Mouse (Mus musculus): ENCODE data around the gene Ndp. TPM values are rescaled to one million over a fixed set of nuclear protein-coding genes. Genes with fewer than 3 reads are reported as not detected.

The Ndp gene
- not detected for total RNA-seq (2023)

DNA sequence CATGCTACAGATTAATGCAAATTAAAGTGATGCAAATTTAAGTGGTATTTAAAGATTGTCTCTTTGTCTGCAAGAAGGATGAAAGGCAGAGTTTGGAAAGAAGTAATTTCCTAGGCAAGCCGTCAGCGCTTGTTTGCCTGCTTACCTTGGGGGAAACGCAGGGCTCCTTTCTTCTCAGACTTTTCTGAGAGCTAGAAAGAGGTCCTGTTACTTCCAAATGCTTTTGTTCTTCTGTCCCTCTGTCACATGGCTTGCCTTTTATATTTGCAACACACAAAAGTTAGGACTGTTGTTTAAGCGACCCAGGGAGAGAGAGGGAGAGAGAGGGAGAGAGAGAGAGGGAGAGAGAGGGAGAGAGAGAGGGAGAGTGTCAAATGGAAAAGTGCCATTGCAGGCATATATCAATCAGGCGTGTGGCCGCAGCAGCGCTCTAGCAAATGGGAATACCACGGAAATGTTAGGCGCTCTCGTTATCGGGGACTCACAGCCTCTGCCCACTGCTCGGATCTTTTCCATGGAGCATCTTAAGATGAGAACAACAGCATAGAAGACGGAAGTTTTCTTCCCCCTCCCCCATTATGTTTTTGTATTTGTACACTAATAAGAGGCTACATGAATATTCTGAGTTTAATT is at the start of gene Ndp:
TSS of gene Ndp (minus strand) at position 534 of the 633 bp plus-strand sequence.

Other genes starting within 250 kb of the Ndp start
- not detected for gene Maob, start 94.4 kb downstream of the Ndp start, total RNA-seq (2023)

Measured in CD8-positive naive resting alpha-beta T cell, adult 57 days (primary cell).